Mouse (Mus musculus) kidney, postnatal 0 days (tissue): Measurements from ENCODE around the gene Hist1h1t. TPM values are rescaled to one million over a fixed set of nuclear protein-coding genes. Genes with fewer than 3 reads are reported as not detected.

Experiments
- ATAC-seq: fragments of 200-750 bp; cut with Nextera tagmentation; replicated peaks from 2 replicates; pipeline ENCODE4 v1.8.0; 2017; ENCODE audit warnings: low read depth, moderate number of reproducible peaks, moderate TSS enrichment, moderate library complexity; ENCODE audit not compliant: low FRiP score
- DNase-seq: peaks from one replicate; pipeline ENCODE4 v3.0.0-alpha.2; 2016; ENCODE audit warnings: low spot score
- H3K27ac ChIP-seq: fragments of 300-500 bp; sonication (generic); 2 replicates; pipeline ENCODE4 v1.5.1; 2014; ENCODE audit warnings: mild to moderate bottlenecking
- H3K27me3 ChIP-seq: fragments of 300-500 bp; sonication (generic); 2 replicates; pipeline ENCODE4 v1.6.1; 2014; ENCODE audit warnings: low read length, mixed read lengths; ENCODE audit not compliant: insufficient read depth
- H3K36me3 ChIP-seq: fragments of 300-500 bp; sonication (generic); 2 replicates; pipeline ENCODE4 v1.6.1; 2014; ENCODE audit warnings: low read length, mixed read lengths; ENCODE audit not compliant: insufficient read depth
- H3K4me1 ChIP-seq: fragments of 300-500 bp; sonication (generic); replicated peaks from 2 replicates; pipeline ENCODE4 v1.6.1; 2014; ENCODE audit warnings: antibody characterized with exemption, low read length, mixed read lengths; ENCODE audit not compliant: insufficient read depth
- H3K4me2 ChIP-seq: fragments of 300-500 bp; sonication (generic); 2 replicates; pipeline ENCODE4 v1.6.1; 2014; ENCODE audit warnings: mild to moderate bottlenecking, low read length, moderate library complexity, mixed read lengths
- H3K4me3 ChIP-seq: fragments of 300-500 bp; sonication (generic); replicated peaks from 2 replicates; pipeline ENCODE4 v1.5.1; 2014; ENCODE audit warnings: low read depth, low read length
- H3K9ac ChIP-seq: fragments of 300-500 bp; sonication (generic); 2 replicates; pipeline ENCODE4 v1.6.1; 2014; ENCODE audit warnings: low read depth, low read length
- H3K9me3 ChIP-seq: fragments of 300-500 bp; sonication (generic); replicated peaks from 2 replicates; pipeline ENCODE4 v1.6.1; 2016; ENCODE audit warnings: low read length, inconsistent platforms, mixed read lengths
- CTCF ChIP-seq: IDR thresholded peaks from 2 replicates; pipeline ENCODE4 v1.5.1; 2016; ENCODE audit warnings: antibody characterized with exemption, low read depth, mild to moderate bottlenecking, moderate library complexity
- WGBS: fragments of 180-500 bp; shearing (Covaris S2); extraction: QIAGEN DNeasy Blood & Tissue Kit; methylation state at CpG from one replicate; pipeline ENCODE4 v1.1.7; 2014; 5-methylcytosine and 5-hydroxymethylcytosine counted together
- polyA plus RNA-seq: library from polyadenylated mRNA; unstranded; fragments of >200 nt; fragmentation: Nextera tagmentation; extraction: Ambion mirVana; gene quantifications from 2 replicates; pipeline ENCODE4 v1.2.1, GENCODE M21; 2015

The Hist1h1t gene
- polyA plus RNA-seq, 1 experiment from 2014 or later, result not detected

GRCm38 (mm10) chr13:23729192-23729525 lies 33.5 kb downstream of the Hist1h1t start:
- no peak overlapping the region for H3K4me2 ChIP-seq
- 91% methylated on average over 9 of the region's 9 CpGs for WGBS
- DNase-seq, result no peak

GRCm38 (mm10) chr13:23729706-23730105 lies 34.1 kb downstream of the Hist1h1t start:
- H3K36me3 ChIP-seq, result no peaks in the 10 kb centered on the region
- no peak overlapping the region for H3K9ac ChIP-seq
- H3K9me3 ChIP-seq, result no peaks in the 10 kb centered on the region
- H3K27ac ChIP-seq, result no peak overlapping the region
- ATAC-seq (no peak), DNase-seq (no peak)
- no peak for TF ChIP-seq CTCF
- H3K4me2 ChIP-seq, result no peak overlapping the region
- no peak overlapping the region for H3K4me3 ChIP-seq
- no peaks in the 10 kb centered on the region for H3K4me1 ChIP-seq
- no peaks in the 10 kb centered on the region for H3K27me3 ChIP-seq
- 95% methylated on average over 5 of the region's 5 CpGs for WGBS

More at GRCm38 (mm10) chr13:23729192-23729525, 33.5 kb downstream of the Hist1h1t start:
- Histone ChIP-seq H3K27ac (no peak overlapping the region), H3K9ac (no peak overlapping the region), H3K9me3 (no peaks in the 10 kb centered on the region), H3K36me3 (no peaks in the 10 kb centered on the region), H3K4me1 (no peaks in the 10 kb centered on the region), H3K27me3 (no peaks in the 10 kb centered on the region), H3K4me3 (no peak overlapping the region)
- no peak for TF ChIP-seq CTCF
- ATAC-seq, result no peak

GRCm38 (mm10) chr13:23730479-23730878 lies 34.9 kb downstream of the Hist1h1t start:
- Histone ChIP-seq H3K27me3 (no peaks in the 10 kb centered on the region), H3K9me3 (no peaks in the 10 kb centered on the region), H3K27ac (no peak overlapping the region), H3K4me2 (no peak overlapping the region), H3K9ac (no peak overlapping the region), H3K36me3 (no peaks in the 10 kb centered on the region), H3K4me1 (no peaks in the 10 kb centered on the region), H3K4me3 (no peak overlapping the region)
- peak; percentile 79 for ATAC-seq
- DNase-seq, result peak; percentile 73
- TF ChIP-seq CTCF, result no peak
- WGBS, result 22% methylated on average over 8 of the region's 8 CpGs

GRCm38 (mm10) chr13:23732156-23732804 lies 36.7 kb downstream of the Hist1h1t start:
- H3K36me3 ChIP-seq, result no peaks in the 10 kb centered on the region
- no peaks in the 10 kb centered on the region for H3K9me3 ChIP-seq
- TF ChIP-seq CTCF, result peak; percentile 94
- H3K27me3 ChIP-seq, result no peaks in the 10 kb centered on the region
- peak; percentile 85 for DNase-seq
- no peak overlapping the region for H3K27ac ChIP-seq
- H3K4me1 ChIP-seq, result no peaks in the 10 kb centered on the region
- WGBS, result 21% methylated on average over 8 of the region's 8 CpGs
- H3K4me3 ChIP-seq, result no peak overlapping the region
- no peak overlapping the region for H3K4me2 ChIP-seq
- H3K9ac ChIP-seq, result no peak overlapping the region
- ATAC-seq, result no peak

- ATAC-seq, result no peak
- 82% methylated on average over 5 of the region's 5 CpGs for WGBS
These were observed 41.5 kb downstream of the Hist1h1t start for GRCm38 (mm10) chr13:23737091-23737490.

GRCm38 (mm10) chr13:23738041-23738440 lies 42.4 kb downstream of the Hist1h1t start:
- Histone ChIP-seq H3K9ac (peak overlapping the region; percentile 92), H3K36me3 (no peaks in the 10 kb centered on the region), H3K27me3 (no peaks in the 10 kb centered on the region), H3K4me1 (no peaks in the 10 kb centered on the region), H3K9me3 (no peaks in the 10 kb centered on the region), H3K4me3 (peak overlapping the region; percentile 68; the same call in 1 of the 2 replicates), H3K4me2 (peak overlapping the region; percentile 90), H3K27ac (peak overlapping the region; percentile 99)
- WGBS, result 25% methylated on average over 4 of the region's 4 CpGs
- DNase-seq (no peak), ATAC-seq (no peak)
- TF ChIP-seq CTCF, result no peak

More at GRCm38 (mm10) chr13:23737091-23737490, 41.5 kb downstream of the Hist1h1t start:
- H3K4me1 ChIP-seq, result no peaks in the 10 kb centered on the region
- H3K36me3 ChIP-seq, result no peaks in the 10 kb centered on the region
- no peak for TF ChIP-seq CTCF
- no peaks in the 10 kb centered on the region for H3K9me3 ChIP-seq
- DNase-seq, result no peak
- H3K27ac ChIP-seq, result no peak overlapping the region
- H3K4me3 ChIP-seq, result no peak overlapping the region
- H3K9ac ChIP-seq, result no peak overlapping the region
- H3K4me2 ChIP-seq, result no peak overlapping the region
- H3K27me3 ChIP-seq, result no peaks in the 10 kb centered on the region

GRCm38 (mm10) chr13:23738677-23739068 lies 43.1 kb downstream of the Hist1h1t start, which contains the start of gene Hist1h1c:
Gene Hist1h1c, plus strand, starts transcription at chr13:23738808.
- Histone ChIP-seq H3K9me3 (no peaks in the 10 kb centered on the region), H3K4me3 (peak within 1 kb of the TSS; percentile 68), H3K27me3 (no peaks in the 10 kb centered on the region), H3K27ac (peak within 1 kb of the TSS; percentile 99), H3K36me3 (no peaks in the 10 kb centered on the region), H3K4me2 (peak within 1 kb of the TSS; percentile 90), H3K4me1 (no peaks in the 10 kb centered on the region), H3K9ac (peak within 1 kb of the TSS; percentile 92)
- WGBS, result under 1% methylated on average over 29 of the region's 38 CpGs
- ATAC-seq (peak; percentile 90), DNase-seq (peak; percentile 93)
- peak; percentile 29; the same call in 1 of the 2 replicates for TF ChIP-seq CTCF
